Mouse (Mus musculus): ENCODE data around the gene Tmem192. TPM values are rescaled to one million over a fixed set of nuclear protein-coding genes. Genes with fewer than 3 reads are reported as not detected.
"Not testable (repeated sequence)": the region's sequence is repeated elsewhere in the genome, so short reads cannot be mapped to it uniquely, and the experiment has no call there.

The Tmem192 gene
- polyA plus RNA-seq, 1 experiment from 2014 or later, result 19.2 TPM

GRCm38 (mm10) chr8:64998806-64999365 lies 51.9 kb downstream of the Tmem192 start:
- no peak overlapping the region for H3K4me3 ChIP-seq
- no peaks in the 10 kb centered on the region for H3K4me1 ChIP-seq
- no peak for DNase-seq (ENCODE audit: low spot score)
- H3K9me3 ChIP-seq (replicated peaks), result no peaks in the 10 kb centered on the region
- no peaks in the 10 kb centered on the region for H3K36me3 ChIP-seq
- H3K27me3 ChIP-seq (ENCODE audit: low read depth, poor library complexity, severe bottlenecking), result no peaks in the 10 kb centered on the region
- H3K27ac ChIP-seq, result no peak overlapping the region
- 86% methylated on average over 4 of the region's 4 CpGs for WGBS

DNA sequence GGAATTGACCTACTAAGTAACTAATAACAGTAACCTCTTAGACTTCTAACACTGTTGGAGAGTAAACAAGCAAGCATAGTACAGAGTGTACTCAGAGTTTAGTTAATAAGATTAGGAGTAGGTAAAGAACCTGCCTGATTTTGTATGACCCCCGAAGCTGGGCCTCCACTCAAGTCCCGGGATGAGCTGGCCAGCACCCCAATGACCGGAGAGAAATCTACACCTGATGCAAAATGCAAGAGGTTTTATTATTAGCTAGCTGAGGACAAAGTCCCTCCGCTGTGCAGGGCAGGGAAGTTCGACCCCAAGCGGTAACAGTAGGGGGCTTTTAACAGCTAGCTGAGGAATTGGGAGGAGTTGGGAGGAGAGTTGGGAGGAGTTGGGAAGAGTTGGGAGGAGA lies 60.6 kb downstream of the Tmem192 start:
- not testable (repeated sequence) for H3K4me3 ChIP-seq; H3K27ac ChIP-seq; H3K27me3 ChIP-seq (ENCODE audit: low read depth, poor library complexity, severe bottlenecking); DNase-seq (ENCODE audit: low spot score); H3K9me3 ChIP-seq (replicated peaks); H3K36me3 ChIP-seq; H3K4me1 ChIP-seq
- WGBS, result 80% methylated on average over 6 of the region's 6 CpGs

GRCm38 (mm10) chr8:65018423-65018822 lies 71.4 kb downstream of the Tmem192 start, which contains the start of the genes Trim61 and Trim60:
Gene Trim61 (minus strand): TSS chr8:65018523.
Gene Trim60 (minus strand): TSS chr8:65018584.
- H3K27ac ChIP-seq, result no peak within 1 kb of the TSS
- no peak for DNase-seq (ENCODE audit: low spot score)
- no peaks in the 10 kb centered on the region for H3K9me3 ChIP-seq (replicated peaks)
- WGBS, result 90% methylated on average over 8 of the region's 8 CpGs
- no peaks in the 10 kb centered on the region for H3K27me3 ChIP-seq (ENCODE audit: low read depth, poor library complexity, severe bottlenecking)
- no peaks in the 10 kb centered on the region for H3K4me1 ChIP-seq
- no peaks in the 10 kb centered on the region for H3K36me3 ChIP-seq
- H3K4me3 ChIP-seq, result no peak within 1 kb of the TSS

Other genes with a start within 250 kb of the Tmem192 start
- gene Msmo1, start 213.4 kb upstream of the Tmem192 start, polyA plus RNA-seq (2016; fragmentation: Nextera tagmentation; extraction: Ambion mirVana), result 141 and 150 TPM in 2 replicates
- gene Klhl2, start 97.2 kb upstream of the Tmem192 start, polyA plus RNA-seq (2016; fragmentation: Nextera tagmentation; extraction: Ambion mirVana), result 11.0 and 11.7 TPM in 2 replicates
- gene Trim75, start 40.6 kb downstream of the Tmem192 start, polyA plus RNA-seq (2016; fragmentation: Nextera tagmentation; extraction: Ambion mirVana), result not detected in 2 replicates
- not detected in 2 replicates for gene Trim61, start 71.3 kb downstream of the Tmem192 start, polyA plus RNA-seq (2016; fragmentation: Nextera tagmentation; extraction: Ambion mirVana)
- not detected in 2 replicates for gene Trim60, start 71.4 kb downstream of the Tmem192 start, polyA plus RNA-seq (2016; fragmentation: Nextera tagmentation; extraction: Ambion mirVana)
- gene Apela, start 90.2 kb downstream of the Tmem192 start, polyA plus RNA-seq (2016; fragmentation: Nextera tagmentation; extraction: Ambion mirVana), result 1.8 and 2.4 TPM in 2 replicates
- gene Gm10663, start 127.8 kb downstream of the Tmem192 start, polyA plus RNA-seq (2016; fragmentation: Nextera tagmentation; extraction: Ambion mirVana), result not detected in 2 replicates
- gene BC030870, start 182.4 kb downstream of the Tmem192 start, polyA plus RNA-seq (2016; fragmentation: Nextera tagmentation; extraction: Ambion mirVana), result not detected in 2 replicates